ENCODE assay signal across 9 mouse cellular contexts in genomic region chr12:112498683-112499082, GRCm38 (mm10). TPM values are rescaled to one million over a fixed set of nuclear protein-coding genes. Genes with fewer than 3 reads are reported as not detected.
DNase-seq lines count a peak whose midpoint lies in the region; ATAC-seq and TF ChIP-seq lines count a peak whose summit lies in the region.
"Had no signal": no experiment of that assay in that cellular context is flagged by ENCODE, and none has a peak within 500 bp of the region (broad histone marks: within the 10 kb centered on the region; RNA-seq: fewer than 3 reads in every experiment).

No protein-coding gene starts in this region.

- no peak overlapping the region for H3K4me3 ChIP-seq in heart, postnatal 0 days (ENCODE audit: low read depth, low read length)
- H3K4me3 ChIP-seq in neural tube, embryonic 11.5 days (ENCODE audit: low read depth, low read length), result no peak overlapping the region
- H3K4me3 ChIP-seq in embryonic facial prominence, embryonic 10.5 days, result no peak overlapping the region
- H3K4me3 ChIP-seq: limb, embryonic 12.5 days had no signal

- H3K27me3 ChIP-seq in heart, postnatal 0 days (ENCODE audit: control insufficient read depth, insufficient read depth, low read length), result 0 out of 2 replicates have a peak, but pooled peaks cover 13% of the 10 kb centered on the region
- no peaks in the 10 kb centered on the region for H3K27me3 ChIP-seq in neural tube, embryonic 11.5 days (ENCODE audit: control insufficient read depth, insufficient read depth, low read length)
- peaks cover 19% of the 10 kb centered on the region; the same call in 1 of the 2 replicates for H3K27me3 ChIP-seq in embryonic facial prominence, embryonic 10.5 days (replicated peaks; ENCODE audit: low read depth, poor library complexity, severe bottlenecking)

- no peak overlapping the region for H3K9ac ChIP-seq in heart, postnatal 0 days (replicated peaks; ENCODE audit: low read depth, low read length)
- H3K9ac ChIP-seq in neural tube, embryonic 11.5 days (ENCODE audit: low read length), result no peak overlapping the region
- H3K9ac ChIP-seq: limb, embryonic 12.5 days had no signal

- peak; percentile 47 for TF ChIP-seq CTCF in heart, postnatal 0 days (IDR thresholded peaks at IDR 0.05; ENCODE audit: low read depth)

- no peak for TF ChIP-seq EP300 in heart, postnatal 0 days (IDR thresholded peaks at IDR 0.05; ENCODE audit: low read depth)

- H3K36me3 ChIP-seq in heart, postnatal 0 days (replicated peaks; ENCODE audit: control insufficient read depth, insufficient read depth, low read length), result no peaks in the 10 kb centered on the region
- H3K36me3 ChIP-seq in neural tube, embryonic 11.5 days (ENCODE audit: control insufficient read depth, insufficient read depth, low read length), result no peaks in the 10 kb centered on the region
- no peaks in the 10 kb centered on the region for H3K36me3 ChIP-seq in embryonic facial prominence, embryonic 10.5 days (replicated peaks)
- H3K36me3 ChIP-seq: limb, embryonic 12.5 days had no signal

- ATAC-seq in heart, postnatal 0 days (ENCODE audit: insufficient read depth, low read depth), result no peak
- no peak for ATAC-seq in neural tube, embryonic 11.5 days (ENCODE audit: insufficient read depth, low FRiP score, low TSS enrichment)

- no peak overlapping the region for H3K4me2 ChIP-seq in heart, postnatal 0 days (ENCODE audit: low read depth, low read length)
- H3K4me2 ChIP-seq in neural tube, embryonic 11.5 days (ENCODE audit: low read depth), result no peak overlapping the region
- H3K4me2 ChIP-seq: limb, embryonic 12.5 days had no signal

- H3K27ac ChIP-seq in heart, postnatal 0 days (ENCODE audit: low read depth), result no peak overlapping the region
- H3K27ac ChIP-seq in neural tube, embryonic 11.5 days (ENCODE audit: low read depth, low read length), result no peak overlapping the region
- H3K27ac ChIP-seq in embryonic facial prominence, embryonic 10.5 days (replicated peaks), result 0 out of 2 replicates have a peak overlapping the region, but pooled peaks have one; percentile 10
- H3K27ac ChIP-seq: limb, embryonic 12.5 days had no signal

- intact Hi-C loops in heart, postnatal 36 days (cut with DNase I), result loop anchor here (2.0 kb wide), 1 partner anchor 44 kb away; no protein-coding TSS in a partner anchor

- no peak for DNase-seq in heart, postnatal 0 days (ENCODE audit: low spot score)
- no peak for DNase-seq in heart, postnatal 36 days
- DNase-seq in neural tube, embryonic 11.5 days (ENCODE audit: low spot score), result peak; percentile 40
- no peak for DNase-seq in neural tube, embryonic 10.5 days (ENCODE audit: extremely low spot score, low spot score)
- DNase-seq in embryonic facial prominence, embryonic 10.5 days (ENCODE audit: low spot score), result peak; percentile 58
- DNase-seq in right cerebral cortex, postnatal 25 days, result peak; percentile 44
- DNase-seq in gastrocnemius, adult 8-10 months (ENCODE audit: low spot score in 2 of 2), result no peak
- no peak for DNase-seq in T-cell, adult 2 months (ENCODE audit: low spot score)

- WGBS in heart, postnatal 0 days, result 45% methylated on average over 11 of the region's 11 CpGs
- WGBS in neural tube, embryonic 11.5 days, result 43% methylated on average over 11 of the region's 11 CpGs
- 39% methylated on average over 11 of the region's 11 CpGs for WGBS in embryonic facial prominence, embryonic 10.5 days

- H3K9me3 ChIP-seq in heart, postnatal 0 days (replicated peaks; ENCODE audit: control insufficient read depth, low read length), result no peaks in the 10 kb centered on the region
- H3K9me3 ChIP-seq in neural tube, embryonic 11.5 days (ENCODE audit: control insufficient read depth, low read length), result no peaks in the 10 kb centered on the region
- H3K9me3 ChIP-seq in embryonic facial prominence, embryonic 10.5 days, result no peaks in the 10 kb centered on the region

- peaks cover 6% of the 10 kb centered on the region; the same call in 1 of the 2 replicates for H3K4me1 ChIP-seq in heart, postnatal 0 days (ENCODE audit: control insufficient read depth, insufficient read depth)
- H3K4me1 ChIP-seq in neural tube, embryonic 11.5 days (ENCODE audit: control insufficient read depth, insufficient read depth, low read length), result 0 out of 2 replicates have a peak, but pooled peaks cover 3% of the 10 kb centered on the region
- peaks cover 25% of the 10 kb centered on the region for H3K4me1 ChIP-seq in embryonic facial prominence, embryonic 10.5 days
- H3K4me1 ChIP-seq: limb, embryonic 12.5 days had no signal

RNA-seq across cellular contexts. Expression of gene A530016L24Rik, which starts 9.4 kb away (rescaled TPM):
- 9.9 and 14.1 TPM in 2 replicates for total RNA-seq in heart, postnatal 0 days (2014; rRNA removed; ENCODE audit: low replicate concordance)
- 6.0 and 6.9 TPM in 2 replicates for polyA plus RNA-seq in heart, postnatal 0 days (2015; fragmentation: Nextera tagmentation; extraction: Ambion mirVana)
- total RNA-seq in heart, postnatal 36 days (2021), result 10 to 100 TPM; 26.0 to 29.9 TPM
- polyA plus RNA-seq in neural tube, embryonic 11.5 days (2014; fragmentation: Nextera tagmentation; extraction: Ambion mirVana), result 0.12 TPM in 1 of 2 replicates, not detected in the other
- polyA plus RNA-seq in embryonic facial prominence, embryonic 10.5 days (2016; fragmentation: Nextera tagmentation; extraction: Ambion mirVana), result not detected in 2 replicates
- 1 to 10 TPM in 3 of 4 experiments, under 1 TPM in 1; 0.97 to 3.9 (median 2.4) TPM for total RNA-seq in gastrocnemius, adult 8-10 months (2022)
- polyA plus RNA-seq: limb, embryonic 12.5 days had no signal

RNA-seq across cellular contexts. Expression of gene Tmem179, which starts 17.9 kb away (rescaled TPM):
- 0.85 TPM in 1 of 2 replicates, not detected in the other for total RNA-seq in heart, postnatal 0 days (2014; rRNA removed; ENCODE audit: low replicate concordance)
- 0.14 and 0.27 TPM in 2 replicates for polyA plus RNA-seq in heart, postnatal 0 days (2015; fragmentation: Nextera tagmentation; extraction: Ambion mirVana)
- total RNA-seq in heart, postnatal 36 days (2021), result not detected
- polyA plus RNA-seq in neural tube, embryonic 11.5 days (2014; fragmentation: Nextera tagmentation; extraction: Ambion mirVana), result 5.8 and 8.4 TPM in 2 replicates
- 1.5 and 1.6 TPM in 2 replicates for polyA plus RNA-seq in embryonic facial prominence, embryonic 10.5 days (2016; fragmentation: Nextera tagmentation; extraction: Ambion mirVana)
- total RNA-seq in gastrocnemius, adult 8-10 months (2022), result not detected

Comparison
In these comparisons a context has a peak if more than half of its experiments do, and no peak if none do; other contexts are left out.
1. DNase-seq: peak in neural tube, embryonic 11.5 days (single experiment), embryonic facial prominence, embryonic 10.5 days (single experiment) and right cerebral cortex, postnatal 25 days (single experiment); none in heart, postnatal 0 days (single experiment), heart, postnatal 36 days (0 of 2), neural tube, embryonic 10.5 days (single experiment), gastrocnemius, adult 8-10 months (0 of 2) and T-cell, adult 2 months (single experiment).